Mouse (Mus musculus): ENCODE measurements around the gene Naa38.

Gene Naa38

DNA sequence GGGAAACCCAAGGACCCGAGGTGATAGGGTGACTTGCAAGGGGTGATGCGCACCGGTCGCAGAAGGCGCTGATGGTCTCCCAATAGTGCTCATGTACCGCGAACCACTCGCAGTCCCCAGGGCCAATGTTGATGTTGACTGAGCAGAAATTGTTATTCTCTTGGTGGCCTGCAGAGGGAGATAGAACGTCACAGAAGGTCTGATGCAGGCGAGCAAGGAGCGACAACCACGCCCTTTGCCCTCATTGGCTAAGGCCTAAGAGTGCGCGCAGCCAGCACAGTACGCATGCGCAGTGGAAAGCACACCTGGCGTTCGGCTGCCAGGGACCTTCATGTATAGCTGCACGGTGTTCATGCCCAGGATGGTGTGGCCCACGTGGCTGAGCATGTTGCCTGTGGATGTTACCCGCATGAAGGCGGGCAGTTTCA lies 5.9 kb downstream of the Naa38 start:
- peak; percentile 92 to 94 for DNase-seq

- no peak for DNase-seq
Measured at GRCm38 (mm10) chr11:69401987-69402386, 6.7 kb downstream of the Naa38 start.

DNA sequence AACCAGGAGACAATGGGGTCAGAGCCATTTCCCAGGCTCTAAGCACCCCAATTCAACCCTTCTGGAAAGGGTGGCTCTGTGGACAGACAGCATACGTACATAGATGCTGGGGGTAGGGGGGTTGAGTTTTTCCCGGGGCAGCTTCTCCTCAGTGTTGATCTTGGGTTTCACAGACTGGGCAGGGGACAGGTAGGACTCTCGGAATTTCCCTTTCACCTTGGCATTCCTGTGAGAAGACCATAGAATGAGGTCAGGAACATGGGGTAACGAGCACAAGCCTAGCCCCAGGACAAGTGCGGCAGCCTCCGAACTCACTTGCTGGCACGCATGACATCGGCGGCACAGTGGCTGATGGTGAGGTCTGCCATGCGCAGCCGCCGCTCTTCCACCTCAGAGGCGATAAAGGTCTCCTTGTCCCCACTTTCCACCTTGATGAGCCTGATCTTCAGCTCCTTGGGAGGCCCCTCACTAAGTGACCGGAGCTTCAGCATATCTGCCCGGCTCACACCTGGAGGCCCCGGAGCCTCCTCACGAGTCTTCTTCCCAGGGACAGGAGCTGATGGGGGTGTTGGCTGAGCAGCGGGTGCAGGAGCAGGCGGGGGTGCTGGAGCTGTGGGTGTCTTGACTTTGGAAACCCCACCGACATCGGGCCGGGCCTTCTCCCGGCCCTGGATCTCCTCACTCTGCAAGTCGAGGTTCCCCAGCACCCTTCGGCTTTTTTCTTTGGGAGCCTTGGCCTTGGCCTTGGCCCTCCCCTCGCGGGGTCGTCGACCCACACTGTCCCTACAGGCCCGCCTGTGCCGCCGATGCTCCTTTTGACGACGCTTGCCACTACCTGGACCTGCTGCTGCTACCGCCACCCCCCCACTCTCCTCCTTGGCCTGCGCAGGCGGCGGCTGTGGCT lies 8.7 kb downstream of the Naa38 start:
- no peak for DNase-seq

DNA sequence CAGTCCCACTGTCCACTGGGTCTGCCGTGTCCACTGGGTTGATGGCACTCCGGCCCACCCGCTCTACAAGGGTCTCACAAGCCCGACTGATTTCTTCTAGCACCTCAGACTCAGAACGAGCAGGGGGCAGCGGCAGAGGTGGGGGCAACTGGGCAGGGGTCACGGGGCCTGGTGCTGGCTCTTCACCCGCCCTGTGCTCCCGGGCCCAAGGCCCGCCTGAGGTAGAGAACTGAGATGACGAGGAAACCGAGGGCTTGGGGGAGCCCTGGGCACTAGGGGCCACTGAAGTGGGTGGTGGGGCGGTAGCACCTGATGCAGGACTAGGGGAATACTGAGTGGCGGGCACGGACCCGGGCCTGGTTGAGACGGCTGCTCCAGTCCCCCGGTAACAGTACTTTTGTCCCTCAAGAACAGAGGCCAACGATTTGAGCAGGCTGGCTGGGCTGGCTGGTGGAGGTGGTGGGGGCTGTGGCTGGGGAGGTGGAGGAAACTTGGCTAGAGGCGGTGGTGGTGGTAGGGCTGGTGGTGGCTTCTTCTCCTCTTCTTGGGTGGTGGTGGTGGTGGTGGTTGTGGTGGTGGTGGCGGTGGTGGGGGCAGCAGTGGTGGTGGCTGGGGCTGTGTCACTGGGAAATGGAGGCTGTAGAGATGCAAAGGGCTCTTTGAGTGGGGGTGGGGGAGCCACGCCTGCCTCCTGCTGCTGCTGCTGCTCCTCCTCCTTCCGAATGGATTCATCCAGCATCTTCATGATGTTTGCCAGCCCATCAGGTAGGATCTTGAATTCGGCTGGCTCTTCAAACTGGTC lies 9.5 kb downstream of the Naa38 start:
- DNase-seq, result no peak

DNA sequence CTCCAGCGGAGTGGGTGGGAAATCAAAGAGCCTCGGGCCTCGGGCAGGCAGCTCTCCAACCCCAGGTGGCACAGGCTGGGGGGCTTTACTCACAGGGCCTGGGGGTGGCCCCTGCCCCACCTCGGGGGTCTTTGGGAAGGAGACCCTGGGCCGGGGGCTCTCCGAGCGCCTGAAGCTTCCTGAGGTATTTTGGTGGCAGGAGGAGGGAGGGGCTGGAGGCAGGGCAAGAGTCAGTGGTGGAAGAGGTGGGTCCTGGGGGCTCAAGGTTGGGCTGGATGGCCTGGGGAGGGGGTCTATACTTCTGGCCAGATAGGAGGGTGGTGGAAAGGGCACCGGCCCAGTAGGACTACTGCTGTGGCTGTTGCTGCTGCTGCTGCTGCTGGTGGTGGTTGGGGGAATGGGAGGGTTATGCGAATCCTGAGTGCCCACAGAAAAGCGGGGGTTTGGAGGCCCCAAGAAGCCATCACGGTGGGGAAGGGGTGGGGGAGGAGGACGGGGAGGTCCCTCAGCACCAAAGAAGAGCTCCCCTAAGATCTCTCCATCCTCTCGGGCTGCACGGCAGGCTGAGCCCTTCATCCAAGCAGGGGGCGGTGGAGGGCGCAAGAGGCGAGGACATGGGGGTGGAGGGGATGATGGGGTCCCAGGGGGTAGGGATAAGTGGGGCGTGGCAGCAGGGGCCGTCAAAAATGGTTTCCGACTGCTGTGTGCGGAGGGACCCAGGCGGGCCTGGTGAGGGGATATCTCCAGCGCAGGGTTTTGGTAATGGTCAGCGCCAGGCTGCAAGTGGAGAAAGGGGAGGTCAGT lies 10.3 kb downstream of the Naa38 start:
- no peak for DNase-seq

GRCm38 (mm10) chr11:69406282-69406681 lies 11.0 kb downstream of the Naa38 start:
- DNase-seq, result no peak

GRCm38 (mm10) chr11:69406867-69407723 lies 11.8 kb downstream of the Naa38 start:
- DNase-seq, result peak in 1 of 2 experiments; percentile 73

DNA sequence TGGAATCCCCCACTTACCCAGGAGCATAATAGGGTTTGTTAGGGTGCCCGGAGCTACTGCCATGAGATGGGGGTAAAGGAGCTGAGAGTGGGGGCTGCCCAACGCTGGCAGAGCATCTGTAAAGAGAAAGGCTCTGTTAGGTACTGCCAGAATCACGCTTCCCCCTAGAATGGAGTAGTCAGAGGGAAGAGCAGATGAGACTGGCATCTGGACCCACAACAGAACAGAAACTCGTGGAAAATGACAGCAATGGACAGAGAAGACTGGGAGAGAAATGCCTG lies 12.4 kb downstream of the Naa38 start:
- DNase-seq, result no peak

DNA sequence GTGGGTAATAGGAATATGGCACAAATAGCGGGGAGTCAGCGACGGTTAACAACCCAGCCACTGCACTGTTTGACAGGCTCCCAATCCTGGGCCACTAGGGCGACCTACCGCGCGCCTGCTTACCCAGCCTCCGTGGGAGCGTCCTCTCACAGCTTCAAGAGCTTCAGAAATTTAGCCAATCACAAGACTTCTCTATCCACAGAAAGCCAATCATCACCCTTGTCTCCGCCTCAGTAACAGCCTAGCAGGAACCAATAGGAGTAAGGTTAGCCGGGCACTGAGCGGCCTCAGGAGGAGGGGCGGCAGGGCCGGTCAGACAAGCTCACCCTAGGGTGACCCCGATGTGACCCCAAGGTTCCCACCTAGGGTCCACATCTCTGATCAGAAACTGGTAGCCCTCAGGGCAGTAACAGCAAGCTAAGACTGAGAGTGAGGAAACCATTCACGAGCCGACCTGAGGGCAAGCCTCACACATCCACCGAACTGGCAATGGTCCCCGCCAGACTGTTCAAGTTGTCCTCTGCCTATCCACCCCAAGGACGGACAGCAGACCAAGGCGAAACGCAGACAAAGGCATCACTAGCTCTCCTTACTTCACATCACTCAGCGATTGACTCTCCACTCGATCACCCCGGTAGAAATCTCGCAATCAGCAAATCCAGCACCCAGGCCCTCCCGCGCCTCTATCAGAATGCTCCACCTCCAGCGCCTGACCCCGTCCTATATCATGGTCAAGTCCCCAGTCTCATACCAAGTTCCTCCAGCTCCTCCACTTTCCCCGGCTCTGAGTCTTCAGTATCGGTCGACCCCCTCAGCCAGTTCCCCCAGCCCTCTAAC lies 13.5 kb downstream of the Naa38 start:
- peak; percentile 90 to 96 for DNase-seq

DNA sequence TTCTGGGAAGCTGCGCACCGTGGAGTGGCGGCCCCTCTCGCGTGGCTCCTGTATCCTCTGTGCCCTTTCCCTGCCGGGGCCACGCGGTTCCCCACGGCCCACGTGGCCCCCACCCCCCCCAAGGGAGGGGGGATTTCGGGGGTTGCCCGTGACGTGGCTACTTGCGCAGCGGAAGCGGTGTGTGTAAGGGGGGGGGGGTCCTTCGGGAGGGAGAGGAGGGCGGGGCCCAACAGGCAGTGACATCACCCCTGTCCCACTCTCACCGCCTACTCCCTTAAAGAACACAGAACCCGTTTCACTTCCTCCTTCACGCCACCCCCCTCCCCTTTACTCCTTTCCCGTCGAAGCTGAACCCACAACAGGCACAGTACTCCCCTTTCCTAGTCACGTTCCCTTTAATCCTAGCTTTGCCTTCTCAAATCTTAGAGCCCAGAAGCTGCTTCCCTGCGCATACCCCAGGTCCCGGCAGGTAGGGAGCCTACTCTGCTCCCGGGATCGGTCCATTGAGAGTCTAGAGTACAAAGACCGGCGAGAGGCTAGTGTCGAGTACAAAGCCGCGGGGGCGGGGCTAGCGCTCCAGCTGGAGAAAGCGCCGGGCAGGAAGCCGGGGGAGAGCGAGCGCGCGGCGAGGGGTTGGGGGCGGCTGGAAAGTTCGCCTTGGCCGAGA lies 14.2 kb downstream of the Naa38 start:
- DNase-seq, result peak; percentile 90 to 93

GRCm38 (mm10) chr11:69410045-69410309 lies 14.7 kb downstream of the Naa38 start:
- no peak for DNase-seq

DNA sequence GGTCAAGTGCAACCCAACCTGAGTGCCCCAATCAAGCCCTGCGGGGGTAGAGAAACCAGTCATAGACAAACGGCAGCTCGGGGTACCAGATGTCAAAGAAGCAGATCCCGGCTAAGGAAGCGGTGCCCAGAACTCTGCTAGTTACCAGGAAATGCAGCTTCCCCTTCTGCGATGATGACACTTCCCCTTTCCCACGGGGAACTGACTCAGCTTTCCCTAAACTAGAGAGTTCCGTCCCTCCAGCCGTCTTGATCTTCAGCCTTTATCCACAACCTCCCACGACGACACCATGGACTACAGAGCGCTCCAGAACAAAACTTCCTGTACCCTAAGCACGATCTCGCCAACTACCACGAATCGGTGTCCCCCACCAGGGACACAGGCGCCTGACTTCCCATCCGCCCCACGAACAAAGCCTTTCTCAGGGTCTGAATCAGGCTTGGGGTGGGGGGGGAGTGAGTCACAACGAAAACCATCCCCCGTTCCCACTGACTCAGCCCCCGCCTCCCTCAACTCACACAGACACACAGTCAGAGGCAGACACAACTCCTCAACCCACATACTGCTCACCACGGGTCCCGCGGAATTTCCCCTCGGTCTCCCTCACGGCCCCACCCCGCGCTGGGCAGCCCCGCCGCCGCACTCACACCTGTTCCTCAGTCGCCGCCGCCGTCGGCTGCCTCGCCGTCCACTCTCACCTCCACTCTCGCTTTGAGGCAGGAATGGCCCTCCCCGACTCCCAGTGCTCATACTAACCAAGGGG lies 15.2 kb downstream of the Naa38 start:
- DNase-seq, result peak; percentile 68 to 69

- peak; percentile 95 to 98 for DNase-seq
Measured at GRCm38 (mm10) chr11:69411073-69411535, 15.8 kb downstream of the Naa38 start.

DNA sequence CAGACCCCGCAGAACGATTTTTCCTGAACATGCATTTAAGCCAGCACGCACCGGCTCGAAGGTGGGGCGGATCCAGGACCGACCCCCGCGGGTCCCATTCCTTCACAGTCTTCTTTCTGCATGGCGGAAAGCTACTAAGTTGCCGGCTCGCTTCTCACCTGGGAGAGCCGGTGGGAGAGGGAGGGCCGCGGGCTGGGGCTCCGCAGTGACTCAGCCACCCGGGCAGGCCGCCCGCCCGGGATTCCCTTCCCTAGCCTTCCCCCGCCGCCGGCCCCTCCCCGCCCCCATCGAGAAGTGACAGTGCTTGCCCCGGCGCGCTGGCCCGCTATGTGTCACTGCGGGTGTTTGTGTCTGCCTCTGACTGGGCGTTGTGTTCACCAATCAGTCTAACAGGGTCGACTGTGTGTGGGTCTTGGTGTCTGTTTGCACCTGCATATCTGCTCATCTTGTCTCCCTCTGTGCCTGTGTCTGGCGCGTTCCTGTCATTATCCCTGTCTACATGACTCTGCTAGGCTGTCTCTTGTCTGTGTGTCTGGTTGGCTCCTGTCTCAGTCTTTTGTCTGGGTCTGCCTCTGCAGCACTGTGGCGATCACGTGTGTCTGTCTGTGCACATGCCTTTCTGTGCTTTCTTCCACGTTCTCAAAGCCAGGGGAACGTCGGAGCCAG lies 16.4 kb downstream of the Naa38 start:
- peak in 1 of 2 experiments; percentile 50 for DNase-seq

DNA sequence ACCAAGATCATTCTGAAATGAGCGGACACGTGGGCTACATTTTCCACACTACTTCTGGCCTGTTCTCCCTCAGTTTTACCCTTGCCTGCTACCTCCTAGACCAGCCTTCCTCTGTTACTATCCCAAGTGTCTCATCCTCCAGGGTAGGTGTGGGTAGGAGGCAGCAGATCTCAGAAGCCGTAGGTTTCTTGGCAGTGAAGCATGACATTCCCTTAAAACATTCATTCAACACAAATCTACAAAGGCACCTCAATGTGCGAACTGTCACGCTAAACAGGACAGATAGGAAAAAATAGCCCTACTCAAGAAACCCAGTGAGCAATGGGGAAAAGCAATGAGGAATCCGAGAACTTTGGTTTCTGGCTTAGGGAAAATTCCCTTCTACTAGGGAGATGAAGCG lies 17.3 kb downstream of the Naa38 start:
- DNase-seq, result no peak

DNA sequence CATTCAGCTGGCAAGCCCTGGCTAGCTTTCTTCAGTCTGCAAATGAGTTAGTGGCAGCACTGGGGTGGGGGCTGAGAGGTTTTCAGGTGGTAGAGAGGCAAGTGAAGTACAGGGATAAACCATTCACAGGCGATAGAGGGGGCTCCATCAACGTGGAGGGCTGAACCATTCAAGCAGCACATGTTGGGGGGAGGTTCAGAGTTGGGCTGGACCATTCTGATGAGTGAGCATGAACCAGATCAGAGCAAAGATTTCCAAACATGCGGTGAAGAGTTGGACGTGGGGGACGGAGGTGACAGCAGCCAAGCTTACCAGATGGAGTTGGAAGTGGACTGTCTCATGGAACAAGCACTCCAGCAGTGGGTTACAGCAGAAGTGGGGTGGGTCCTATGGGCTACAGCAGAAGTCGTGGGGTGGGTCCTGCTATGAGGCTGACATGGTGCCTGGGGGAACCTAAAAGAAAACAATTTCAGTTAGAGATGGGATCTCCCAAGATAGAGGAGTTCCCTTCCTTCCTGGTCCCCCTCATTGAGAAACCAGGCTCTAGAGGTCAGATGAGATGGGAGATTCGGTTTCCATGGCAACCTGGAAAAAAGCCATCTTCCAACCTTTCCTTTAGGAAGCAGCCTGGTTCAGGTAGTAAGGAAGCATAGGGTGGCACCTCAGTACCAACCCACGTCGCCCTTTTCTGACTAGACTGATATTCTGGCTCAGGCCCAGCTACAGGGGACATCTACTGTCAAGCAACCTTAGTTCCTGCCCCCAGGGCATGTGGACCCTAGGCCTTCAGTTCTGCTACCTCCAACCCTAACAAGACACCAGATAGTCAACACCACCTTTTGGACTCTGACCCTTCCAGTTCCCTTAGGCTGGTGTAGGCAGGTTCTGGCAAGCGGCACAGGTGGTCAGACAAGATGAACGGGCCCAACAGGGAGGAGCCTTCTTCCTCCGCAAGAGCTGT lies 18.2 kb downstream of the Naa38 start, which contains the start of gene Kdm6b:
Kdm6b (minus strand) TSS at position 455 of the 961 bp plus-strand sequence.
- DNase-seq, result peak; percentile 72 to 83

- DNase-seq, result no peak
Measured at GRCm38 (mm10) chr11:69414421-69415326, 19.4 kb downstream of the Naa38 start.

Measured in kidney, adult 8-10 months (tissue).